Mouse (Mus musculus) brown adipose tissue, adult 24 weeks (tissue): Measurements from ENCODE around the gene Ankle2. TPM values are rescaled to one million over a fixed set of nuclear protein-coding genes. Genes with fewer than 3 reads are reported as not detected.

Experiments
- H3K27ac ChIP-seq: fragments of 200-500 bp; replicated peaks from 2 replicates; pipeline ENCODE4 v1.5.1; 2012; ENCODE audit warnings: low read depth, mild to moderate bottlenecking, low read length
- H3K4me1 ChIP-seq: fragments of 200-500 bp; 2 replicates; pipeline ENCODE4 v1.6.1; 2012; ENCODE audit warnings: low read length, mixed read lengths; ENCODE audit not compliant: control insufficient read depth, insufficient read depth, insufficient read length
- H3K4me3 ChIP-seq: fragments of 200-500 bp; 2 replicates; pipeline ENCODE4 v1.5.1; 2012; ENCODE audit warnings: low read depth, mild to moderate bottlenecking, low read length, moderate library complexity; ENCODE audit not compliant: insufficient read depth
- polyA plus RNA-seq: library from polyadenylated mRNA; stranded (reverse); fragments of >200 nt; gene quantifications from 2 replicates; pipeline ENCODE4 v1.2.4, GENCODE M21; 2012; ENCODE audit not compliant: missing spikeins, insufficient read depth, insufficient read length

Gene Ankle2
- 10.3 and 17.3 TPM in 2 replicates for polyA plus RNA-seq

GRCm38 (mm10) chr5:110230780-110231461 lies at the start of gene Ankle2:
TSS of gene Ankle2 (plus strand) at chr5:110231004.
- peak within 1 kb of the TSS; percentile 89 for H3K4me3 ChIP-seq
- peak within 1 kb of the TSS; percentile 77 for H3K27ac ChIP-seq
- H3K4me1 ChIP-seq: peaks cover 8% of the 10 kb centered on the region

DNA sequence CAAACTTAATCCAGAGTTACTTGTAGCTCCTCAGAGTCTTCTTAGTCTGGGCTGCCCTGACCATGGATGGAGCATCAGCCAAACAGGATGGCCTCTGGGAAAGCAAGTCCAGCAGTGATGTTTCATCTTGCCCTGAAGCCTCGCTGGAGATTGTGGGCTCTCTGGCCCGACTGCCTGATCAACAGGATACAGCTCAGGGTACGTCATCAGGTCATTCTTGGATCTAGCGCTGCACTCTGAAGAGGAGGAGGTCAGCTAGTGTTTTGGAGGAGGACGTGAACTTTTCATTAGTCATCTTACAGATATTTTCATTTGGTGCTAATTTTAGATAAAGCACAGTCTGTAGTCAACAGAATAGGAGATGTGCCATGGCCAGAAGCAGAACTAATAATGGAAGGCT lies 49.1 kb upstream of the Ankle2 start:
- H3K27ac ChIP-seq: no peak overlapping the region
- H3K4me3 ChIP-seq: no peak overlapping the region
- H3K4me1 ChIP-seq: peaks cover 2% of the 10 kb centered on the region; the same call in 1 of the 2 replicates

- Histone ChIP-seq H3K4me1 (no peaks in the 10 kb centered on the region), H3K27ac (no peak overlapping the region), H3K4me3 (no peak overlapping the region)
These were observed 27.5 kb upstream of the Ankle2 start for GRCm38 (mm10) chr5:110203164-110203895.

DNA sequence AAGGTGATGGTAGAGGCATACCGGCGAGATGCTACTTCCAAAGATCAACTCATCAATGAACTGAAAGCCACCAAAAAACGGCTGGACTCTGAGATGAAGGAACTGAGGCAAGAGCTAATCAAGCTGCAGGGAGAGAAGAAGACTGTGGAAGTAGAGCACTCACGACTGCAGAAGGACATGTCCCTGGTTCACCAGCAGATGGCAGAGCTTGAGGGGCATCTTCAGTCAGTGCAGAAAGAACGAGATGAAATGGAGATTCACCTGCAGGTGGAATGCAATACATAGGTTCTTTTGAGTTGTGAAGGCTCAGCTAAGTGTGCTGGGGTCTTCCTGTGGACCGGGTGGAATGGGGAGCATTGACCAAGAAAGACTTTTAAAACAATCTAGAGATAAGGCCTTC lies 26.0 kb upstream of the Ankle2 start:
- H3K27ac ChIP-seq: no peak overlapping the region
- peaks cover 4% of the 10 kb centered on the region; the same call in 1 of the 2 replicates for H3K4me1 ChIP-seq
- no peak overlapping the region for H3K4me3 ChIP-seq

- Histone ChIP-seq H3K4me3 (no peak overlapping the region), H3K4me1 (peaks cover 5% of the 10 kb centered on the region; the same call in 1 of the 2 replicates), H3K27ac (peak overlapping the region; percentile 35)
These were observed 19.5 kb upstream of the Ankle2 start for GRCm38 (mm10) chr5:110211312-110211711.

- Histone ChIP-seq H3K27ac (no peak overlapping the region), H3K4me1 (no peaks in the 10 kb centered on the region), H3K4me3 (no peak overlapping the region)
These were observed 14.0 kb upstream of the Ankle2 start for GRCm38 (mm10) chr5:110216780-110217179.

DNA sequence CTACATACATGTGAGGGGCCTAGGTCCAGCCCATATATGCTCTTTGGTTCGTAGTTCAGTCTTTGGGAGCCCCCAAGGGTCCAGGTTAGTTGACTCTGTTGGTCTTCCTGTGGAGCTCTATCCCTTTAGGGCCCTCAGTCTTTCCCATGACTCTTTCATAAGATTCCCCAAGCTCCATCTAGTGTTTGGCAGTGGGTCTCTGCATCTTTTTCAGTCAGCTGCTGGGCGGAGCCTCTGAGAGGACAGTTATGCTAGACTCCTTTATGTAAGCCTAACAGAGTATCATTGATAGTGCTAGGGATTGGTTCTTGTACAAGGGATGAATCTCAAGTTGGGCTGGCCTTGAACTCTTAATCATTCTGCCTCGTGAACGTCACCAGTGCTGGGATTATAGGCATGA lies 10.5 kb upstream of the Ankle2 start:
- no peak overlapping the region for H3K4me3 ChIP-seq
- H3K4me1 ChIP-seq: no peaks in the 10 kb centered on the region

GRCm38 (mm10) chr5:110222757-110223156 lies 8.0 kb upstream of the Ankle2 start:
- Histone ChIP-seq H3K4me3 (no peak overlapping the region), H3K4me1 (no peaks in the 10 kb centered on the region), H3K27ac (no peak overlapping the region)

More for the DNA sequence above, 10.5 kb upstream of the Ankle2 start:
- H3K27ac ChIP-seq: no peak overlapping the region

DNA sequence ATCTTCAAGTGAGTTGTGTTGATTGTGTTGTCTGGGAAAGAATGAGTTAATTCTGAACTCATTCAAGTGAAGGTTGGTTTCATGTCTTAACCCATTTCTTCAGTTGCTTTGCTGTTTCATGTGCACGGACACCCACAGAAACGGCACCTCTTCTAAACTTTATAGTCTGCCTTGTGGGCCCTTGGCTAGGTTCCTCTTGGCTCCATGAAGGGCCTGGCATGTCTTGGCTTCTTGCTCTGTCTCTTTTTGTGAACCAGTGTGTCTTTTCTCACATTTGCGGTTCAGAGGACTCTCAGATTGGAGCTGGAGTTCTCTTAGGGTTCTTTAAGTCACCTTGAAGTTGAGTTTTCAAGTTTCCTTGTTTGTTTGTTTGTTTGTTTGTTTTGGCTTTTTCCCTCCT lies 5.7 kb upstream of the Ankle2 start:
- H3K27ac ChIP-seq: no peak overlapping the region

GRCm38 (mm10) chr5:110227336-110227883 lies 3.4 kb upstream of the Ankle2 start:
- Histone ChIP-seq H3K4me3 (no peak overlapping the region), H3K4me1 (peaks cover 6% of the 10 kb centered on the region), H3K27ac (no peak overlapping the region)

More for the DNA sequence above, 5.7 kb upstream of the Ankle2 start:
- H3K4me1 ChIP-seq: peaks cover under 1% of the 10 kb centered on the region; the same call in 1 of the 2 replicates
- H3K4me3 ChIP-seq: no peak overlapping the region

- H3K4me3 ChIP-seq: peak overlapping the region; percentile 89
- peaks cover 8% of the 10 kb centered on the region for H3K4me1 ChIP-seq
- peak overlapping the region; percentile 77 for H3K27ac ChIP-seq
These were observed 414 bp upstream of the Ankle2 start for GRCm38 (mm10) chr5:110230401-110230779.

- Histone ChIP-seq H3K27ac (no peak overlapping the region), H3K4me3 (peak overlapping the region; percentile 89)
These were observed 834 bp downstream of the Ankle2 start for GRCm38 (mm10) chr5:110231638-110232037.

DNA sequence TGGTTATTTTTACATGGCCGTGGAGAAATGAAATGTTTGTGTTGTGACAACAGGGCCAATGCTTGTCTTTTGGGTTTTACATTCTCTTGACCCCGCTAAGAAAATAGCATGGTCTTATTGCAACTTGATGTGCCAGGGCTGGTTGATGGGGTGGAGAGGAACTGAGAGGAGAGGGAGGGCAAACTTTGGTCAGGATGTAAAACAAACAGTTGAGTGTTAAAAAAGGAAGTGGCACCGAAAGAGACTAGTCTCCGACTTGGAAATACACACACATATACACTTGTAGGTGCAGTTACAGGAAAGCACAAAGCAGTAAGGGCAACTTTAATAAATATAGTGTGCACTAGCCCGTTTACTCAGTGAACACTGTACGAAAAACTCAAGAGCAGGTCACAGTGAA lies 1.5 kb downstream of the Ankle2 start:
- Histone ChIP-seq H3K27ac (no peak overlapping the region), H3K4me1 (peaks cover 8% of the 10 kb centered on the region), H3K4me3 (peak overlapping the region; percentile 17)

More at GRCm38 (mm10) chr5:110231638-110232037, 834 bp downstream of the Ankle2 start:
- peaks cover 8% of the 10 kb centered on the region for H3K4me1 ChIP-seq

DNA sequence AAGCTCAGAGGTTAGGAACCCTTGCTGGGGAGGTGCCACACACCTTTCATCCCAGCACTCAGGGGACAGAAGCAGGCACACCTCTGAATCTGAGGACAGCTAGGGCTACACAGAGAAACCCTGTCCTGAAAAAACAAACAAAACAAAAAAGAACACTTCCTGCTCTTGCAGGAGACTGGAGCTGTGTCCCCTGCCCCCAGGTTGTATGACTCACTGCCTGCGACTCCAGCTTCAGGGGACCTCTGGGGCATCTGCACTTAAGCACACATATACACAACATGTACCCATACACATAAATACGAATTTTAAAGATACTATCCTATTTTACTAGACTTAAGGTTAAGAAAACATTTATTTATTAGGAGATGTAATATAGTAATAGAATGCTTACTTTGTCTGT lies 13.3 kb downstream of the Ankle2 start:
- H3K4me3 ChIP-seq: no peak overlapping the region
- no peaks in the 10 kb centered on the region for H3K4me1 ChIP-seq
- H3K27ac ChIP-seq: no peak overlapping the region

DNA sequence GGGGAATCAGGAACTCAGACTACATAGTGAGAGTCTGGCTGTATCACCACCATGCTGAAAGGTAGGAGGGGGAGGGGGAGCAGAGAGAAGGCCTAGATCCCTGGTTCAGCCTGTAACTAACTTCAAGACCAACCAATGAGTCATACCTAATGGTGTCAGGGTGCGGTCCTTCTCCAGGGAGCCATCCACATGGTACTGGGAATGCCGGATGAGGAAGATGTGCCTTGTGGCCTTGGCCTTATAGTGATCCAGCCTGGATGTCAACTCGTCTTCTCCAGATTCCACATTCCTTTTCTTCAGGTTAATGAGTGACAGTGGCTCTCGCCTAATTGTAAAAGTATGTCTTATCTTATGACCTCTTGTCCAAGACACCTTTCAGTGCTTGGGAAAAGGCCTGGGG lies 36.1 kb downstream of the Ankle2 start:
- Histone ChIP-seq H3K27ac (no peak overlapping the region), H3K4me3 (no peak overlapping the region), H3K4me1 (peaks cover 5% of the 10 kb centered on the region)
